Mouse (Mus musculus) ZHBTc4 (cell line): Measurements from ENCODE around the gene Nprl2.

Experiments used
- DNase-seq: peaks from one replicate; pipeline ENCODE4 v3.0.0-alpha.2; 2011; ENCODE audit warnings: low read depth, low spot score

Nprl2 gene

DNA sequence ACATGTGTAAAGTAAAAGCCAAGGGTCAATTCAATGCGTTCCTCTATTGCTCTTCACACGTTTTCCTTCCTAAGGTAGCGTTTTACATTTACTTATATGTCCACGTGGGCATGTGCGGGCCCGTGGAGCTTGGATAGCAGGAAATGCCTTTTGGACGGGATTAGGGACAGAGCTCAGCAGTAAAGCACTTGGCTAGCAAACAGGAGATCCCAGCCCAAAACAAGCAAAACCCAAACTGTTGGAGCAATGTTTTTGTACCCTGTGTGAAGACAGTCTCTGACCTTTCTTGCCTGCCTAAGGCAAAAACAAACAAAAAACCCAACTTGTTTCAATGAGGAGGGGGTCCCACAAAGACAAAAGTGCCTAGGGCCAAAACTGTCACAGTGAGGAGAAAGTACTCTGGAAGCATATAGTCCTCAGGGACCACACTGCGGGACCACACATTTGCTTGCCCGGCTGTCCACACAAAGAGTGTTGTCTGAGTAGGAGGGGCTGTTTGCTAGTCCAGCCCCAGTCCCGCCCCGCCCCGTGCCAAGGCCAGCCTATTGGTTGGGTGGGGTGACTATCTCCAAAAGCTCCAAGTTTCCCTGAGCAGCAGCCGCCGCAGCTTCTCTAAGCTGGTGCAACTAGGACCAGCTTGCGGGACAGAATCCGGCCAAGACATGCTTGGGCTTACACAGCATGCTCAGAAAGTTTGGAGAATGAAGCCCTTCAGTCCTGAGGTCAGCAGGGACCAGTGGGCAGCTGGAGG lies 34.5 kb downstream of the Nprl2 start, which contains the start of gene Hyal1:
TSS of gene Hyal1 (plus strand) at position 571 of the 751 bp plus-strand sequence.
- peak; percentile 96 for DNase-seq

DNA sequence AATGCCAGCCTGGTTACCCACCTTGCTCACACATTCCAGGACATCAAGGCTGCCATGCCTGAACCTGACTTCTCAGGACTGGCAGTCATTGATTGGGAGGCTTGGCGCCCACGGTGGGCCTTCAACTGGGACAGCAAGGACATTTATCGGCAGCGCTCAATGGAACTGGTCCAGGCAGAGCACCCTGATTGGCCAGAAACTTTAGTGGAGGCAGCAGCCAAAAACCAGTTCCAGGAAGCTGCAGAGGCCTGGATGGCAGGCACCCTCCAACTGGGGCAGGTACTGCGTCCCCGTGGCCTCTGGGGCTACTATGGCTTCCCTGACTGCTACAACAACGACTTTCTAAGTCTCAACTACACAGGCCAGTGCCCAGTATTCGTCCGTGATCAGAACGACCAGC lies 35.8 kb downstream of the Nprl2 start:
- DNase-seq = no peak

DNA sequence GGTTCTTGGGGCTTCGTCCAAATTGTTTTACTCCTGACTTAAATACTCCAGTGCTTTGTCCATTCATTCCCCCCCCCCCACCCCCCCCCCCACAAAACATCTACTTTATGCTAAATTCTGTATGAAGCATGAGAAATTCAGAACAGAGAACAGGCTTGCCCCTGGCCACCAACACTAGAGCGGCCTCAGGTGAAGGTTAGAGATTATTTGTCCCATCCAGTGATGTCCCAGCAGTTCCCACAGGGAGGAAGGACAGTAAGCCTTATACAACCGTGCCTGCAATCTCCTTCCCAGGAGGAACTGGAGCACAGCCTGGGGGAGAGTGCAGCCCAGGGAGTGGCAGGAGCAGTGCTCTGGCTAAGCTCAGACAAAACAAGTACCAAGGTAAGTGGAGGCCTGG lies 36.6 kb downstream of the Nprl2 start, which contains the start of gene Naa80:
TSS of gene Naa80 (plus strand) at position 301 of the 400 bp plus-strand sequence.
- no peak for DNase-seq

DNA sequence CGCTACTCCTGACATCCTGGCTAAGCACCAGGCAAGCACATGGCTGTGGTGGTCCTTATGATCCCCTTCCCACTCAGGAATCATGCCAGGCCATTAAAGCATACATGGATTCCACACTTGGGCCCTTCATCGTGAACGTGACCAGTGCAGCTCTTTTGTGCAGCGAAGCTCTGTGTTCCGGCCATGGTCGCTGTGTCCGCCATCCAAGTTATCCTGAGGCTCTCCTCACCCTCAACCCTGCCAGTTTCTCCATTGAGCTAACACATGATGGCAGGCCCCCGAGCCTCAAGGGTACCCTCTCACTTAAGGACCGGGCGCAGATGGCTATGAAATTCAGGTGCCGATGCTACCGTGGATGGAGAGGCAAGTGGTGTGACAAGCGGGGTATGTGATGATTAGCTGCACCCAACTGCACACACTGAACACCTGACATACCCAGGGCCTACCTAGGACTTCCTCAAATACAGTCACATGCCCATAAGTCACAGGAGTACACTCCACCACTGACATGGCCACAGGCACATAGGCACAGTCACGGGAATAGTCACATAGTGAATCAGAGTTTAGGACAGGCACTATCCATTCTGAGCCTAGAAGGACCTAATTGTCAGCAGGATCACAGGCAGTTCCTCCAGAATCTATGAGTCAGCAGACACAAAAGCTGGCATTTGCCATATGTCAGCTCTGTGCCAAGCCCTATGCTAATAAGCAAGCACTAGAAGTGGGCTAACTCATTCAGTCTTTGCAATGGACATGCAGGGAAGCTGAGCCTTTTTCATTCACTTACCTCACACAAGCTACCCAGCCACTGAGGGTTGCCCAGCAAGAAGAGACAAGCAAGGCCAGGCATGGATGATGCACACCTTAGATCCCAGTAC lies 37.2 kb downstream of the Nprl2 start:
- no peak for DNase-seq

DNA sequence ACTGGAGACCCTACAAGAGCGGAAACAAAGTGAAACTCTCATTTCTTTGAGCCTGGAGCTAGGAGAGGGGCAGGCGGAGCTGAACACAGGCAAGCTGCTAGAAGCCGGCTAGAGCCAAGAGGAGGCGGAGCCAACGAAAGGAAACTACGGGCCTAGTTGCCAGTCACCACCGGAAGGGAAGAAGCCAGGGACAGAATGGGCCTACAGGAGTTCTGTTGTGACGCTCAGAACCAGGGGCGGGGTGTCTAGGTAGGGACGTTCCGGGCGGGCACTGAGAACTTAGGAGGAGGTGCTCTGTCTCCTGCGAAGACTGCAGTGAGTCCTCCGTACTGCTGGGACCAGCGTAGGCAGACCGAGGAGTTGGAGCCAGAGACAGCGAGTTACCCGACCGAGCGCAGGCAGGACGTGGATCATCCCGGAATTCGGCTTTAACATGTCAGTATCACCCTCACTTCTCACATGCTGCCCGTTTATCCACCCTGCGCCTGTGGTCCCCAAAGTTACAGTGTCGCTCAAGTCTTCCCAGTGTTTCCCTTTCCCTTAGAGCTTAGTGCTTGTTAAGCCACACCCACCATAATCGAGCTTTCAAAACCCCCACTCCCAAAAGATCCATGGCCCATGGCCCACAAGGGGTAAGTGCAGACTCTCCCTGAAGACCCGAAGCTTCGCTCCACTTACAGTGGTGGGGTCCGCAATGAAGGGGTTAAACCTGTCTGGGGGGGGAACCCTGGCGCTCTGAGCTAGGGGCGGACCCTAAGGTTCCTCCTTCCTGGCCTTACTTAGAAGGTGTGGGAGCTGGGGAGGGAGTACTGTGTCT lies 38.7 kb downstream of the Nprl2 start, which contains the start of gene Hyal3:
TSS of gene Hyal3 (plus strand) at position 318 of the 817 bp plus-strand sequence.
- DNase-seq = peak; percentile 93

DNA sequence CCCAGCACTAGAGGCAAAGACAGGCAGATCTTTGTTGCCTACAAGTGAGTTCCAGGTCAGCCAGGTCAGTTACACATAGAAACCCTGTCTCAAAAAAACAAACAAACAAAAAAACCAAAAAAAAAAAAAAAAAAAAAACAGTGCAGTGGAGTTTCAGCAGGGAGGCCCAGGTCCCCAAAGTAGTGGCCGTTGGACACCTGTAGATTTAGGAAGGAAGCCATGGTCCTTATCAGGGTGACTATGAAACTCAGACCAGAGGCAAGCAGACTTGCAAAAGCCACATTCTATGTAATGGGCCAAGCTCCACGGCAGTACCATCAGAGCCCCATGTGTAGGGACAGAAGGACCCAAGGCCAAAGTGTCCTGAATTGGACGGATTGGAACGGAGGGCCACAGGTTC lies 39.6 kb downstream of the Nprl2 start:
- no peak for DNase-seq

DNA sequence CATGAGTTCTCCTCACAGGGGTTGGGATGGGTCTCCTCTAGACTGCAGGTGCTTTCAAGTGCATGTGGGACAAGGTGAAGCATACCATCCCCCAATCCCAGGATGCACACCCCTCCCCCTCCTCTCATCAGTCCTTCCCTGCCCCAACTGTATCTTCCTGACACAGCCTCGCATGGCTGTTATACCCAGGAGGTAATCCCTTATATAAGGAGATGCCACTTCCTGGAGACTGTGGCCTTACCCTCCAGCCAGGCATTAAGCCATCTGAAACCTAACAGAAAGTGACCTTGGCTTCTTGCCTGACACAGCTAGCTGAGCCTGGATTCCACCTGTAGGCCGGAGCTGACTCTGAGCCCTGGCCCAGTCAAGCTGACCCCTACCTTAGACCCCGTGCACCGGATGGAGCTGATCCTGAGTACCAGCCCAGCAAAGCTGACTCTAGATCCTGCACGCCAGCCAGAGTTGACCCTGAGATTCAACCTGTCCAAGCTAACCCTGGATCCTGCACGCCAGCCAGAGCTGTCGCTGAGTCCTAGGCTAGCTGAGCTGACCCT lies 40.6 kb downstream of the Nprl2 start:
- DNase-seq = no peak

DNA sequence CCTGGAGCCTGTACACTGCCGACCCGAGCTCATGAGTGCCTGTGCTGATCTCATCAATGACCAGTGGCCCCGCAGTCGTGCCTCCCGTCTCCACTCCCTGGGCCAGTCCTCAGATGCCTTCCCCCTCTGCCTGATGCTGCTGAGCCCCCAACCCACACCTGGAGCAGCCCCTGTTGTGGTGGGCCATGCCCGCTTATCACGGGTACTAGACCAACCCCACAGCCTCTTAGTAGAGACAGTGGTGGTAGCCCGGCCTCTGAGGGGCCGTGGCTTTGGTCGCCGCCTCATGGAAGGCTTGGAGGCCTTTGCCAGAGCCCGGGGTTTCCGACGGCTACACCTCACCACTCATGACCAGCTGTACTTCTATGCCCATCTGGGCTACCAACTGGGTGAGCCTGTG lies 41.1 kb downstream of the Nprl2 start:
- DNase-seq = no peak

DNA sequence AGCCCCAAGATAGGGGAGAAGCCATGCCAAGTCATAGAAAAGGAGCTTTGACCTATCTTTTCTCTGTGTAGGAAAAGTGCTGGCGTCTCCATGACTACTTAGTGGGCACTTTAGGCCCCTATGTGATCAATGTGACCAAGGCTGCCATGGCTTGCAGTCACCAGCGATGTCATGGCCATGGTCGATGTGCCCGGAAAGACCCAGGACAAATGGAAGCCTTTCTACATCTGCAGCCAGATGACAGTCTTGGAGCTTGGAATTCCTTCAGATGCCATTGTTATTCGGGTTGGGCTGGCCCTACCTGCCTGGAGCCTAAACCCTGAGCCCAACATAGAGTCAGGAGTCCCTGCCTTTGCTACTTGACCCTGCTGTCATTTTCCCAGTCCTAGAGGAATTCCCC lies 44.5 kb downstream of the Nprl2 start:
- peak; percentile 48 for DNase-seq

DNA sequence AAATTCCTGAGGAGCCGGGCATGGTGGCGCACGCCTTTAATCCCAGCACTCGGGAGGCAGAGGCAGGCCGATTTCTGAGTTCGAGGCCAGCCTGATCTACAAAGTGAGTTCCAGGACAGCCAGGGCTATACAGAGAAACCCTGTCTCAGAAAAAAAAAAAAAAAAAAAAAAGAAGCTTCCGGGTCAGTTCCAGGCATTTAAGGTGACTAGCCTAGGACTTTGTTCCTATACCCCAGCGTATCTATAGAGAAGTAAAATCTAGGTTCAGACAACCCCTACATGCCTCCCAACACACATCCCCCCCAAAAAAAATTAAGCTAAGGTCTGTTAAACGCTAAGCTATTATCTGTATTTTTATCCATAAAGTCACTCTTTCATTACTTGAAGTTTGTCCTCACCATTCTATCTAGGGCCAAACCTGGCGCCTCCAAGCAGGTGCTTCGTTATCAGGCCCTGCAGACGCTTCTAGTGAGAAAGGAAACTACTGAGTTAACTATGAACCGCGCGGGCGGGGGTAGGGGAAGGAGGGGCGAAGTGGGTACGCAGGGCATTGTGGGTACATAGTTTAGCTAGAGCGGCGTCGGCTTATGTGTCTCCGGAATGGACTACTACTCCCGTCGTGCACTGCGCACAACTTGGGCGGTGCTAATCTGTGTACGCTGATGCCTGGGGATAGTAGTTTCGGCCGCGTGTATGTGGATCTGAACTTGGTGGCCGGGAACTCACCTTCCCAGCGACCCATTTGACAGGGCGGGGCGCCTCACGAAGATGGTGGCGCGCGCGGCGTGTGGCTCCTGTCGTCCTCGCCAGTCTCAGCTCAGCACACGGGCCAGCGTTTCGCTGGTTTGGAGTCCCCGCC lies 45.2 kb downstream of the Nprl2 start, which contains the start of gene Ifrd2:
TSS of gene Ifrd2 (plus strand) at position 669 of the 859 bp plus-strand sequence.
- DNase-seq = peak; percentile 99

DNA sequence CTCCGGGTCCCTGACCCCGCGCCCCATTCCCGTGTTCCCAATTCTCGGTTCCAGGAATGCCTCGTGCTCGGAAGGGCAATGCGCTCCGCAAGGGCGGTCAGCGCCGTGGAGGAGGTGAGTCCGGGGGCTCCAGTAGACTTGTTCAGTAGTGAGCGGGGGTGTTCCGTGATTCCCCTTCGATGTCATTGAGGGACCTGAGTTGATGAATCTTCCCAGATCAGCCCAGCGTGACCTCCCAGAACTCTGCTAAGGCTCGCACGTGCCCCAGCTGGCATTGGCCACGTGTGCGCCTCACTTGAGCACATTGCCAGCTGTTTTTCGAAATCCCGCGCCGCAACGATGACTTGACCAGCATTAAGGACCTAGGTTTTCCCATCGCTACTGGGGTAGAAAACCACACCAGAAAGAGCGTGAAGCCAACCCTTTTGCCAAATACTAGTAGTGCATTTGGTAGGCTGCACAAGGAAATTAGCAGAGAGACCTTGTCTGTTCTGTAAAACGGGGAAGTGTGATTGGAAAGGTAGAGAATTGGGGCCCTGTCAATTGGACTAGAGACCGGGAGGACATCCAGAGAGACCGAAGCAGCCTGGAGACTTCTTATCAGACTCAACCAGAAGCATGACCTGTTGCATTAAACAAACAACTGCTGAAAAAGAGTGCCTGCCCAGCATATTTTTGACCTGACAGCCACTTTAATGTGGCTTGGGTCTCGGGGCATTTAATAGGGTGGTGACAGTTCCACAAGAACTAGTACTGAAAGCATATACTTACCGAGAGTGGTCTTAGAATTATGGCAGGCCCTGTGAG lies 46.0 kb downstream of the Nprl2 start:
- no peak for DNase-seq

DNA sequence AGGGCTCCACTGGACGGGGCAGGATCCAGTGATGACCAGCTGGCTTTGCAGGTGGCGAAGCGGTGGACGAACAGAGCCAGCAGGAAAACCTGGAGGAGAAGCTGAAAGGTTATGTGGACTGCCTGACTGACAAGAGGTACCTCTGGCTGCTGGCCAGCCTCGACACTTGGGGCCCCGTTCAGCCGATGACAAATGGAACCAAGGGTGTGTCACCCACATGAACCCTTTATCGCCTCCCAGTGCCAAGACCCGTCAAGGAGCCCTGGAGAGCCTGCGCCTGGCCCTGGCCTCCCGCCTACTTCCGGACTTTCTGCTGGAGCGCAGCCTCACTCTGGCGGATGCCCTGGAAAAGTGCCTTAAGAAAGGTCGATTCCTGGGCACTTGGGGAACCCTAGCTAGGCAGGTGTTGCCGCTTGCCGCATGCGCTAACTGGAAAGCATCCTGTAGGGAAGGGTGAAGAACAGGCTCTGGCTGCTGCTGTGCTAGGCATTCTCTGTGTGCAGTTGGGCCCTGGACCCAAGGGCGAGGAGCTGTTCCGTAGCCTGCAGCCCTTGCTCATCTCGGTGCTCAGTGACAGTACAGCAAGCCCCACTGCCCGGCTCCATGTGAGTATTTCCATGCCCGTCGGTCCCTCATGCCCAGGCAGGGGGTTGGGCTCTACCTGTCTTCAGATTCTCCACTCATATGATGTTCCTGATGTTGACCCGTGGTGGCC lies 48.2 kb downstream of the Nprl2 start:
- DNase-seq = peak; percentile 71

DNA sequence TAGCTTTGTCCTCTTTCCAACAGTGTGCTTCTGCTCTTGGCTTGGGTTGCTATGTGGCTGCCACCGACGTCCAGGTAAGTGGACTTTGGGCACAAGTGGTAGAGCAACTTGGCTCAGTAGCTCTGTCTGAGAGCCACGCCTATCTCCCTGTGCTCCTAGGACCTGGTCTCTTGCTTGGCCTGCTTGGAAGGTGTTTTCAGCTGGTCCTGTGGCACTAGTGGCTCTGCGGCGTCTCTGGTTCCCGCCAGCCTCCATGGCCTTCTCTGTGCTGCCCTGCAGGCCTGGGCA lies 48.7 kb downstream of the Nprl2 start:
- DNase-seq = no peak

DNA sequence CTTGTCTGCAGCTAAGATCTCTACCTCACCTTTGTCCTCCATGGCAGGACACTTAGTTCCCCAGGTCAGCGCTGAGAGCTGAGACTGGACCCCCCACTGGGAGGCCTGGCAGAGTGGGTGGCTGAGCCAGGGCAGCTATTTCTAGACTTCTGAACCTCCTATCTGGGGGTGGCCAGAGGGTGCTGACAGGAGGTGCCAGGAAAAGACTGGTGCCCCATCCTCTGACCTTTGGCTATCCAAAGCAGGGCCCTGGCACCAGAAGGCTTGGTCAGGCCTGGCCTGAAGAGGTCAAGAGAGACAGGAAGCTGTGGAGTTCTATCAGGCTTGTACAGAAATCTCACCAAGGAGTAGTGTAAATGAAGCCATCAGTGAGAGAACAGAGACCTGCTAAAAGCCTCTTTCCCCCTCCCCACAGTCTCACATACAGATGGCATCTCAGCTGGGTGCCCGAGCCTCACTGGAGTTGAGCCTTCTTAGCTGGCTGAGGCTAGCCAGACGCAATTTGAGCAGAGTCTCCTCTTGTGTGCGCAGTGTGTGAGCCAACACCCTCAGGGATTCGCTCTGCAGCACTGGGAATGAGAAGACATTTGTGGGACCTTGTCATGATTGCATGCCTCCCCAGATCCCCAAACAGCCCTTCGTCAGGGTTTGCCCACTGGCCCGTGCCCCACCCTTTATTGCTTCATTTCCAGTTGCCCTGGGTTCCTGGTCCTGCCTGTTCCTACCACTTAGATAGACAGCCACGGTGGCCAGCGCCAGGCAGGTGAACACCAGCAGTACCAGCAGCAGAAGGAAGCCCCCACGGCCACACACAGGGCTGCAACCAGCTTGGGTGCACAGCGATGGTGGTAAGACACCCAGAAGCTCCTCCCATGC lies 51.3 kb downstream of the Nprl2 start:
- DNase-seq = no peak

DNA sequence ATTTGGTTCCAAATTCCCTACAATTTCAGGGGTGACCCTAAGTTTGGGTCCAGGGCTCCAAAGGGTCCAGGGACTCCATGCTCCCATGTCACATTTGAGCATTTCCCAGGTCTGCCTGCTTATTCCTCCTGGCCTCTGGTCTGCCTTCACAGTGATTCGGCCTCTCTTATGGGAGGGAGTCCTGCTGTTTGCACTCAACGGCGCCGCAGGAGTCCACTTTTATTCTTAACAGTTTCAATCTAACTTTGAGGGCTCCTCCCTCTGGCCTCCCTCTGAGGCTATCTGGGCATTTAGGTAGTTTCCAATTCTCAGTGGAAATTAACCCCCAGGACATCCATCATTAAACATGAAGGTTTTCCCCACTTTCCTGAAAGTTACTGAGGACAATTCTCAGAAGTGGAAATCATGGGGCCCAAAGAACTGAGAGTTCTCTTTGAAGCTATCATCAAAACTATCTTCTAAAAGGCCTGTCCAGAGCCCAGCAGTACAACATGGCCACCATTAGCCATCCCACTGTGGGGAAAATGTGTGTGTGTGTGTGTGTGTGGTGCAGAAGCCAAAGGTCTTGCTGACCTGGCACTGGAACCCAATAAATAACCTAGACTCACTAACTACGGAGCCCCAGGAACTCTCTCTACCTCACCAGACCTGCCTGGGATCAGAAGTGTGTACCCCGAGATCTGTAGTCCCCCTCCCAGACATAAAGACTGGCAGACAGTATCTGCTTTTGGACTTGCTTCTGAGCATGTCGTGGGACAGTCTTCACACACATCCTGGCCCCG lies 52.4 kb downstream of the Nprl2 start:
- peak; percentile 93 for DNase-seq
